Mouse (Mus musculus) gastrocnemius, adult 2 months (tissue): ENCODE results near the gene Rasgef1a. TPM values are rescaled to one million over a fixed set of nuclear protein-coding genes. Genes with fewer than 3 reads are reported as not detected.
A peak's percentile ranks its signal among the peaks of the same experiment; 100 is the strongest.

ENCODE experiments used
- DNase-seq: peaks from one replicate; pipeline ENCODE4 v3.0.0; 2022
- H3K27ac ChIP-seq: fragments of 200-600 bp; 2 replicates; pipeline ENCODE4 v1.8.1; 2022; ENCODE audit warnings: mild to moderate bottlenecking
- H3K4me3 ChIP-seq: fragments of 200-600 bp; 2 replicates; pipeline ENCODE4 v1.8.1; 2022; ENCODE audit warnings: mild to moderate bottlenecking, moderate library complexity
- CTCF ChIP-seq: fragments of 200-600 bp; IDR thresholded peaks from 2 replicates; pipeline ENCODE4 v1.8.1; 2022; ENCODE audit warnings: antibody characterized with exemption, mild to moderate bottlenecking, moderate library complexity
- intact Hi-C: fragments of 180-260 bp; cut with DNase I; formaldehyde crosslinking; loops from one replicate; pipeline ENCODE4 v1.15.1; 2025
- long read RNA-seq, 2 experiments: library from polyadenylated mRNA; stranded (forward); transcript quantifications; one replicate each; pipeline ENCODE4 v2.0.0; 2021
- total RNA-seq, 2 experiments: library from RNA; stranded (reverse); gene quantifications; 2 replicates each; pipeline ENCODE4 v1.2.3; 2021

The Rasgef1a gene
- total RNA-seq, result under 1 TPM in 1 of 2 experiments, not detected in 1; 0.18 TPM
- long read RNA-seq, experiment 1, result 0 reads
- long read RNA-seq, experiment 2, result 0 reads

GRCm38 (mm10) chr6:118010756-118011615 lies at the start of gene Rasgef1a:
Gene Rasgef1a (plus strand): TSS chr6:118011438.
- DNase-seq, result no peak
- TF ChIP-seq CTCF, result no peak
- peak within 1 kb of the TSS; percentile 57 for H3K4me3 ChIP-seq
- no peak within 1 kb of the TSS for H3K27ac ChIP-seq
- intact Hi-C loops, result no loop called here

- no peak overlapping the region for H3K4me3 ChIP-seq
- no peak for TF ChIP-seq CTCF
- intact Hi-C loops, result no loop called here
- DNase-seq, result no peak
- no peak overlapping the region for H3K27ac ChIP-seq
Measured at GRCm38 (mm10) chr6:117963201-117963600, 48.0 kb upstream of the Rasgef1a start.

- Histone ChIP-seq H3K4me3 (no peak overlapping the region), H3K27ac (no peak overlapping the region)
- intact Hi-C loops, result no loop called here
- no peak for DNase-seq
- no peak for TF ChIP-seq CTCF
Measured at GRCm38 (mm10) chr6:117966729-117967128, 44.5 kb upstream of the Rasgef1a start.

GRCm38 (mm10) chr6:117987173-117987572 lies 24.1 kb upstream of the Rasgef1a start:
- Histone ChIP-seq H3K4me3 (no peak overlapping the region), H3K27ac (no peak overlapping the region)
- intact Hi-C loops, result no loop called here
- TF ChIP-seq CTCF, result no peak
- DNase-seq, result no peak

DNA sequence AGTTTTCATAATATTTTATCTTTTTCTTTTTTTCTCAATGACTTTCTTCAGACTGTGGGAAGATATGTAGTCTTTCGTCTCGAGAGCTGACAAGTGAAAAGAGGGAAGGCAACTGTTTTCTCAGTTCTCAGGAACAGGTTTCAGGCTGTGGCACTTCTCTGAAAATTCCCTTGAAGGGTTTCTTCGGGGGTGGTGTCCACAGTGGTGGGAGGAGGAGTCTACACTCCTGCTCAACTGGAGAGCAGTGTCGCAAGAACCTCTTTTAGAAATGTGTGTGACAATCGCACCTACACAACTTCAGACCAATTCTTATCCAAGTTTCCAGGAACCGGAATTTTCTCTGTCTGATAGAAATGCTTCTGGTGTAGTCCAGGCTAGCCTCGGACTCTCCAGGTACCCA lies 22.0 kb upstream of the Rasgef1a start:
- TF ChIP-seq CTCF, result no peak
- DNase-seq, result no peak
- Histone ChIP-seq H3K4me3 (no peak overlapping the region), H3K27ac (no peak overlapping the region)
- intact Hi-C loops, result no loop called here

DNA sequence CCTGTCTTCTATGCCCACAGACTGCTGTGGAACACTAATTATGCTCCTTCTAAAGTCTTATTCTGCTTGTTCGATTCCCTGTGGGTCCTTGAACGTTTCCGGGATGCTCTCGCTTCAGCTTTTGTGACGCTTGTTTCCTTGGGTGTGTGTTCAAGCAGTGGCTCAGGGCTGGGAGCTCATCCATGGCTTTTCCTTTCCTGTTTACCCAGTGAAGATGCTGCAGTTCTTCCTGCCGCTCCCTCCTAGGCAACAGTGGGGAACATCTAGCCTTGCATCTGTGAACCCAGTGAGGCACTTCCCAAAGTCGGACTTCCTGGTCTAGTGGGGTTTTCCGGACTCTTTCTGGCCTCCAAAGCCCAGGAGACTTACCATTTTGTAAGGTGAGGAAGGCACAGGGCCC lies 20.6 kb upstream of the Rasgef1a start:
- no peak for TF ChIP-seq CTCF
- intact Hi-C loops, result no loop called here
- no peak overlapping the region for H3K4me3 ChIP-seq
- H3K27ac ChIP-seq, result no peak overlapping the region
- no peak for DNase-seq

DNA sequence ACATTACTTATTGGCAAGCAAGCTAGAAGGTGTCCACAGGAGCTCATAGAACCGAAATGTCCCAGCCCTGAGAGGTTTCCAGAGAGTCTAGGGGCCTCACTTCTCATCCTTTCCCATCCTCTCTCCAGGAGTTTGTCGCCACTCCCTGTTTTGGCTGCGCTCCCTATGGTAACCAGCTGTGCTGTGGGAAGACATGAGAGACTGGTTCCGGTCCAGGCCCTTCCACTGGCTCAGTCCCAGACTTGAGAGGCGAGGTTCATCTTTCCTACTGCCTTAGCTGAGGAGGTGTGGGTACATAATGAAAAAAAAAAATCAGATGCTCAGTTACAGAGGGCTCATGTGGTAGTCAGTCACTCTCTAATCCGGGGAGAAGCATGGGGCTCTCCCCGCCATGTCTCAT lies 19.9 kb upstream of the Rasgef1a start:
- Histone ChIP-seq H3K4me3 (no peak overlapping the region), H3K27ac (no peak overlapping the region)
- TF ChIP-seq CTCF, result no peak
- DNase-seq, result peak; percentile 70
- intact Hi-C loops, result no loop called here

DNA sequence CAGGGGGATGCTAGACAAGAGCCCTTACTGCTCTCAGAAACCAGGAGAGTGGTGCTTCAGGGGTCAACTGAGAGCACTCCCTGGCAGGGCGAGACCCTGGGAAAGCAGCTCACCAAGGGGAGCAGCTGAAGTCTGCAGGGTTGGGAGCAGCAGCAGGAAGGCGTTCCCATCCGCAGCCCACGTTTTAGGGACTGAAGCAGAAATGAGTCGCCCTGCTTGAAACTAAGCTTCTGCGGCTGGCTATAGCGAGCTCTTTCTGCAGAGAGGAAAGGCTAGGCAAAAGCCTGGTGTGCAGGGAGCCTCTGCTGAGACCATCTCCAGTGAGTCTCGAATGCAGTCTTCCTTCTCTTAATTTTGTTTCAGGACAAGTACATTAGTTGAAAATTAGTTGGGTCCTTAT lies 19.3 kb upstream of the Rasgef1a start:
- DNase-seq, result no peak
- TF ChIP-seq CTCF, result no peak
- Histone ChIP-seq H3K27ac (no peak overlapping the region), H3K4me3 (no peak overlapping the region)
- intact Hi-C loops, result no loop called here

DNA sequence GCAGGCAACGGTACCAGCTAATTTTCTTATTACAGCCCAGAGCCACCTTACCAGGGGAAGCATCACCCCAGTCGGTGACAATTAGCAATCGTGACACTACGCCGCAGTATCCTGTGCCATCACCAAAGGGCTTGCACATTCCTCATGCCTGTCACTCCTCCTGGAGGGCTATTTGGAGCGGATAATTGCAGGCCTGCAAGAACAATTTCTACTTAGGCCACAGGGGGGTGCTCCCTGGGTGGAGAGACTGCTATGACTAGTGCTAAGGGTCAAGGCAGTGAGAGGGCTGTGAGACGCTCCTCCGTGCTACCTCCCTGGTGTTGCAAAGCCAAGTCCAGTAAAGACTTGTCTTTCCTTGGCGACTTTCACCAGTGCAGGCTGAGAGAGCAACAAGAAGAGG lies 16.1 kb upstream of the Rasgef1a start:
- TF ChIP-seq CTCF, result no peak
- intact Hi-C loops, result no loop called here
- no peak overlapping the region for H3K4me3 ChIP-seq
- no peak overlapping the region for H3K27ac ChIP-seq
- no peak for DNase-seq

DNA sequence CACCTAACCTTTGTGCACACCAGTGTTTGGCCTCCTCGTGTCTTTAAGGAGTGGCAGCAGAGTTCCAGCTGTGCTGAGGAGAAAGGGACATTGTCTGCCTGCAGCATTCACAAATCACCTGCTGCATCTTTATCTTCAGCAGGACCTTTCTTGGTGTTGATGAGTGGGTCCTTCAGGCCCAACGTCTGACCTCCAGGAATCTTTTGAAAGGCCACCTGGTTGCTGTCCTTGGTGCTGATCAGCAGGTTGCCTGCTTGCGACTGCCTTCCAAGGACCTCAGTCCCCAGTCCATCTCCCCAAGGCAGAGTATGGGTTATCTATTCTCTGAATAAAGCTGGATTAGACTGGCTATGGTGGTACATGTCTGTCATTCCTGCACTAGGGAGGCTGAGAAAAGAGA lies 10.0 kb upstream of the Rasgef1a start:
- Histone ChIP-seq H3K4me3 (no peak overlapping the region), H3K27ac (no peak overlapping the region)
- DNase-seq, result no peak
- TF ChIP-seq CTCF, result no peak
- intact Hi-C loops, result no loop called here

DNA sequence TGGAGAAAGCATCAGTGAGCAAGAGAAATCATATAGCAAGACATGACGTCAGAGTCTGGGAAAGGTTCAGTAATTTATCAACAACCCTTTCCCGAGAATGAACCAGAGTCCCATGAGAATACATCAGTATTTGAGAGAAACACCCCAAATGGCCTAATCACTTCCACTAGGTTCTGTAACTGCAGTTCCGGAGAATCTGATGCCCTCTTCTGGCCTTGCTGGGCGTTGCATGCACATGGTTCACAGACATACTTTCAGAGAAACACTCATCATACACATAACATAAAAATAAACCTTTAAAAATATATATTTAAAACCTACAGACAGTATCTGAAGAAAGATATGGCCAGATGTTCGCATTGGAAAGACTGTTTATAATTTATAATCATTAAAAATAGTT lies 3.9 kb upstream of the Rasgef1a start:
- no peak overlapping the region for H3K4me3 ChIP-seq
- intact Hi-C loops, result no loop called here
- peak; percentile 52 for TF ChIP-seq CTCF
- H3K27ac ChIP-seq, result no peak overlapping the region
- no peak for DNase-seq

GRCm38 (mm10) chr6:118007843-118008539 lies 3.2 kb upstream of the Rasgef1a start:
- Histone ChIP-seq H3K4me3 (no peak overlapping the region), H3K27ac (no peak overlapping the region)
- TF ChIP-seq CTCF, result no peak
- intact Hi-C loops, result no loop called here
- DNase-seq, result no peak

DNA sequence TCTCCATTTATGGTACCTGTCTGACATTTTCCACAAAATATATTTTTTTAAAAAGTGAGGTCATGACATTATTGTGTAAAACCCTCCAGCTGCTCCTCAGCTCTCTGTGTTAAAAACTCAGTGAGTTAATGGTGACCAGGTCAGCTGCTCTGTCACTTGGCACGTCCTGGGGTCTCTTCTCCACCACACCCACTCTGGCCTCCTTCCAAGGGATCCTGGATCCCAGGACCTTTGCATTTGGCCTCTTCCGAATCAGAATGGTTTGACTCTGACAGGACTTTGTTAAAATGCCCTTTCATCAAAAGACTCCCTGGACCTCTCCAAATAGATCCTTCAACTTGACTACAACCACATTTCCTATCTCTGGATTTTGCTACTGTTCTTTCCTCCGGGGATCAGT lies 982 bp upstream of the Rasgef1a start:
- no peak for DNase-seq
- no peak for TF ChIP-seq CTCF
- Histone ChIP-seq H3K4me3 (no peak overlapping the region), H3K27ac (no peak overlapping the region)
- intact Hi-C loops, result no loop called here
